Mouse (Mus musculus): Measurements from ENCODE around the gene Inf2. TPM values are rescaled to one million over a fixed set of nuclear protein-coding genes. Genes with fewer than 3 reads are reported as not detected.

Gene Inf2
- polyA plus RNA-seq, 1 experiment from 2014 or later: 1.4 TPM

Small RNAs within 50 kb of the gene (microRNA-seq; reads per million reads assigned to microRNA genes)
- gene Mir6939: not detected

Other genes with a start within 250 kb of the Inf2 start
- gene A530016L24Rik, start 99.3 kb upstream of the Inf2 start, polyA plus RNA-seq (2015; fragmentation: Nextera tagmentation; extraction: Ambion mirVana): 0.27 and 0.30 TPM in 2 replicates
- gene Tmem179, start 72.0 kb upstream of the Inf2 start, polyA plus RNA-seq (2015; fragmentation: Nextera tagmentation; extraction: Ambion mirVana): 35.3 and 36.6 TPM in 2 replicates
- 3.2 and 3.6 TPM in 2 replicates for gene Adssl1, start 31.3 kb downstream of the Inf2 start, polyA plus RNA-seq (2015; fragmentation: Nextera tagmentation; extraction: Ambion mirVana)
- 66.3 and 75.0 TPM in 2 replicates for gene Siva1, start 55.9 kb downstream of the Inf2 start, polyA plus RNA-seq (2015; fragmentation: Nextera tagmentation; extraction: Ambion mirVana)
- gene Akt1, start 86.1 kb downstream of the Inf2 start, polyA plus RNA-seq (2015; fragmentation: Nextera tagmentation; extraction: Ambion mirVana): 73.4 and 101 TPM in 2 replicates
- 2.1 TPM in 2 replicates for gene Zbtb42, start 90.0 kb downstream of the Inf2 start, polyA plus RNA-seq (2015; fragmentation: Nextera tagmentation; extraction: Ambion mirVana)
- 23.7 and 26.9 TPM in 2 replicates for gene Cep170b, start 131.7 kb downstream of the Inf2 start, polyA plus RNA-seq (2015; fragmentation: Nextera tagmentation; extraction: Ambion mirVana)
- 6.7 and 8.6 TPM in 2 replicates for gene Pld4, start 171.9 kb downstream of the Inf2 start, polyA plus RNA-seq (2015; fragmentation: Nextera tagmentation; extraction: Ambion mirVana)
- 2.8 and 2.9 TPM in 2 replicates for gene Ahnak2, start 213.9 kb downstream of the Inf2 start, polyA plus RNA-seq (2015; fragmentation: Nextera tagmentation; extraction: Ambion mirVana)
- 20.2 and 21.1 TPM in 2 replicates for gene Clba1, start 220.2 kb downstream of the Inf2 start, polyA plus RNA-seq (2015; fragmentation: Nextera tagmentation; extraction: Ambion mirVana)
- gene Cdca4, start 240.6 kb downstream of the Inf2 start, polyA plus RNA-seq (2015; fragmentation: Nextera tagmentation; extraction: Ambion mirVana): 46.9 and 56.1 TPM in 2 replicates